Mouse (Mus musculus) cerebellum, adult 2 months (tissue): Measurements from ENCODE around the gene Gga1. TPM values are rescaled to one million over a fixed set of nuclear protein-coding genes. Genes with fewer than 3 reads are reported as not detected.

Source experiments
- DNase-seq, 2 experiments: peaks; one replicate each; pipeline ENCODE4 v3.0.0; 2021
- H3K27ac ChIP-seq: fragments of 200-500 bp; 2 replicates; pipeline ENCODE4 v1.5.1; 2012; ENCODE audit warnings: low read length, control low read depth, inconsistent platforms; ENCODE audit not compliant: insufficient read depth
- H3K27me3 ChIP-seq: fragments of 200-500 bp; 2 replicates; pipeline ENCODE4 v1.6.1; 2012; ENCODE audit warnings: inconsistent platforms, mild to moderate bottlenecking, low read length, moderate library complexity; ENCODE audit not compliant: control insufficient read depth, insufficient read depth
- H3K4me1 ChIP-seq: fragments of 200-500 bp; 2 replicates; pipeline ENCODE4 v1.6.1; 2011; ENCODE audit warnings: low read length; ENCODE audit not compliant: control insufficient read depth, insufficient read depth
- H3K4me3 ChIP-seq: fragments of 200-500 bp; replicated peaks from 2 replicates; pipeline ENCODE3; 2011; ENCODE audit warnings: mild to moderate bottlenecking, low read depth, low read length, control low read depth; ENCODE audit not compliant: insufficient read depth
- CTCF ChIP-seq: fragments of 200-500 bp; IDR thresholded peaks from 2 replicates; pipeline ENCODE4 v1.5.1; 2011; ENCODE audit warnings: low read depth, mild to moderate bottlenecking, control low read depth, low read length, moderate library complexity, borderline replicate concordance; ENCODE audit not compliant: insufficient read depth
- POLR2A ChIP-seq: fragments of 200-500 bp; IDR thresholded peaks from 2 replicates; pipeline ENCODE4 v1.6.1; 2011; ENCODE audit warnings: low read length, control low read depth, borderline replicate concordance; ENCODE audit not compliant: insufficient read depth
- WGBS: fragments of 180-500 bp; shearing (Covaris S2); methylation state at CpG from one replicate; pipeline ENCODE4 v1.1.7; 2018; 5-methylcytosine and 5-hydroxymethylcytosine counted together
- polyA plus RNA-seq: library from polyadenylated mRNA; depleted of rRNA; stranded (reverse); fragments of >200 nt; gene quantifications from 2 replicates; pipeline ENCODE4 v1.2.3, GENCODE M21; 2012

Gene Gga1
- polyA plus RNA-seq, 1 experiment = 80.8 TPM

DNA sequence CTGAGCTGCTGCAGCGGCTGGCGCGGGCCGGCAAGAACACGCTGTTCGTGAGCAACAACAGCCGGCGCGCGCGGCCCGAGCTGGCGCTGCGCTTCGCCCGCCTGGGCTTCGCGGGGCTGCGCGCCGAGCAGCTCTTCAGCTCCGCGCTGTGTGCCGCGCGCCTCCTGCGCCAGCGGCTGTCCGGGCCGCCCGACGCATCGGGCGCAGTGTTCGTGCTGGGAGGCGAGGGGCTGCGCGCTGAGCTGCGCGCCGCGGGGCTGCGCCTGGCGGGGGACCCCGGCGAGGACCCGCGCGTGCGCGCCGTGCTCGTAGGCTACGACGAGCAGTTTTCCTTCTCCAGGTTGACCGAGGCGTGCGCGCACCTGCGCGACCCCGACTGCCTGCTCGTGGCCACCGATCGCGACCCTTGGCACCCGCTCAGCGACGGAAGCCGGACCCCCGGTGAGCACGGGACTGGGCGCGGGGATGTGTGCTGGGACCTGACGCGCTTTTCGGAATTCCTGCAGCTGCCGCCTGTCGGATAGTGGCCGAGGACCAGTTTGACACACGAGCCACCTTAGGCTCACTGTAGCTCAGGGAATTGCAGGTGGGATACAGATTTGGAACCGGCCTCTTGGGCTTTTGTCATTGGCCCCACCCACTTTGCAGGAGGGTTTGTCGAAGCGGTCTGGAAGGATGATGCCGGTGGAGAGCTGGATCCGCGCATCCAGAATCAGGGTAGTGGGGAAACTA is 37.3 kb downstream of the Gga1 start:
- WGBS = under 1% methylated on average over 81 of the region's 87 CpGs
- DNase-seq = peak; percentile 74 to 80

DNA sequence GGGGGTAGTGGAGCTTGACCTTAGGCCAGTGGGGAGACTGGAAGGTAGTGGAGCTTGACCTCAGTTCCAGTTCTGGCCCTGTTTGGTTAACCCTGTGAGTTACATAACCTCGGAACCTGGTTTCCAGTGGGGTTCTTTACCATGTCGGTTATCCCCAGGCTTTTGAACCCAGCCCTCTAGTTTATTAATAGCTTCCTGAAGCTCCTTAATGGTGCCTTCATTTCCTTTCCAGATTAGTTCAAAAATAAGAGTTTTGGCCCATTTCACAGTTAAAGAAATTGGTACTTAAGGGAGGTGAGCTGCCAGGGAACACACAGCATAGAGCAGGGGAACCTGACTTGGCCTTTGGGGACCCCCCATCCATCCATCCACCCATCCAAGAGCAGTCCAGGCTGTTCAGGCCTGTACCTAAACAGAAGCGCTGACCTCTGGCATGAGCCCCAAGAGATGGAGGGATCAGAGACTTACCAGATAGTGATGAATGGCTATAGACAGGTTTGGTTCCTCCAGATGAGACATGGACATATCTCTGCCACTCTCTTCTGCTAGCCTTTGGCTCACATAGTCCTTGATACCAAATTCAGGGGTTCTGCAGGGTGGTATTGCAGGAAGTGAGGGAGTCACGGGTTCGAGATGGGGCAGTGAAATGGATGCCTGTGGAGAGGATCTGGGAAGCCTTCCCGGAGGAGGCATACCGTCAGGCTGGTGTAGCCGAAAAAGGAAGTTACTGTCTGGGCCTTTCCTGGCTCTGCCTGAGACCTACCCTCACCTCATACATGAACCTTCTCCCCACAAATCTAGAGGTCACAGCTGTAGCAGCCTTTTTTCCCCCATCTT is 38.1 kb downstream of the Gga1 start:
- H3K27me3 ChIP-seq = no peaks in the 10 kb centered on the region
- H3K27ac ChIP-seq = peak overlapping the region; percentile 72
- 11% methylated on average over 8 of the region's 8 CpGs for WGBS

More for the DNA sequence above, 37.3 kb downstream of the Gga1 start:
- Histone ChIP-seq H3K27me3 (no peaks in the 10 kb centered on the region), H3K27ac (peak overlapping the region; percentile 72), H3K4me1 (peaks cover 17% of the 10 kb centered on the region), H3K4me3 (peak overlapping the region; percentile 98)
- TF ChIP-seq CTCF = no peak
- TF ChIP-seq POLR2A = no peak

DNA sequence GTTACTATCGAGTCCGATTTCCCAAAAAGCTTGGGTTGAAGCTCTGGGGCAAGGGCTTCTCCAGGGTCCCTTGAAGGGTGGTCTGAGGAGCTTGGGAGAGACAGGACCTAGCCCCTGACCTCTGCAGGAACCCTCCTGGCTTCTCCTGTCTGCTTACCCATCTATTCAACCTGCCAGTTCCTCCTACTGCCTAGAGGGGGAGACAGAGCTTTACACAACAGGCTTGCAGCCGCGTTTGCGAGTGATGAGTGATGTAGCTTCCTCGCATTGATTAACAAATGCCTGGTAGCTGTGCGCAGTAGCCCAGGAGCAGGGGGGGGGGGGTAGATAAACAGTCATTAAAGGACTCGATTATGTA is 38.6 kb downstream of the Gga1 start:
- Histone ChIP-seq H3K4me1 (peaks cover 17% of the 10 kb centered on the region), H3K27ac (peak overlapping the region; percentile 72), H3K4me3 (peak overlapping the region; percentile 98), H3K27me3 (no peaks in the 10 kb centered on the region)
- 7% methylated on average over 8 of the region's 8 CpGs for WGBS
- TF ChIP-seq CTCF (peak; percentile 98), POLR2A (peak; percentile 14; the same call in 1 of the 2 replicates)
- DNase-seq = peak; percentile 81 to 87

More for the DNA sequence above, 38.1 kb downstream of the Gga1 start:
- peak; percentile 42 to 62 for DNase-seq
- H3K4me1 ChIP-seq = peaks cover 17% of the 10 kb centered on the region
- TF ChIP-seq POLR2A = no peak
- no peak for TF ChIP-seq CTCF
- peak overlapping the region; percentile 98 for H3K4me3 ChIP-seq

DNA sequence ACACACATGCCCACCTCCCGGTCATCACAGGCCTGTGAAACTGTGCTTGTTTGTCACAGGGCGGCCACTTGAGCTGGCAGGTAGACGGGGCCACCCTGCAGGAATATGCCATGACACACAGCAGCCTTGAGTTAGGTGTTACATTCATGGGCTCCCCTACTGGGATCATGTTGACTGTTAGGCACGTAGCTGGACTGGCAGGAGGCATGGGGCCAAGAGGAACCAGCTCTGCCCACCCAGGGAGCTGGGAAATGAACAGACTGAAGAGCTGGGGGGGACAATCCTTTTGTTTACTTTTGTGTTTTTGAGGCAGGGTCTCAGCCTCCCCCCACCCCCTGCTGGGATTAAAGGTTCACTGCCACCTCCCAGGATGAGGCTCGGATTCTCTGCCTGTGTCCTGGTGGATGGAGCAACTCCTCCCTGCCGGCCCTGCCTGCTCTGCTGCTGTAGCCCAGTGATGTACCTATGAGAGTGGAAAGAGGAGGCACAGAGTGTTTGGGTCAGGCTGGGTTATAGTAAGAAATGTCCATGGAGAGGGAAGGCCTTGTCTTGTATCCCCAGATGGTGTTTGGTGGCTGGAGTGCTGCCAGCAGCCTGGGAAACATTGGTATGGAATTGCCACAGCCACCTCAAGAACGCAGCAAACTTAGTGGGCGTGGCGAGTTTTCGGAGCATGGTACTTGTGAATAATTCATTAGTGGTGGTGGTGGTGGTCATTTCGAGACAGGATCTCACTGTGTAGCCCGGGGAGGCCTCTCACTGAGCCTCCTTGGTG is 39.2 kb downstream of the Gga1 start:
- Histone ChIP-seq H3K4me3 (peak overlapping the region; percentile 98), H3K4me1 (peaks cover 17% of the 10 kb centered on the region), H3K27ac (peak overlapping the region; percentile 37), H3K27me3 (no peaks in the 10 kb centered on the region)
- DNase-seq = peak; percentile 64 to 70
- WGBS = 12% methylated on average over 12 of the region's 12 CpGs
- TF ChIP-seq POLR2A = no peak
- no peak for TF ChIP-seq CTCF

DNA sequence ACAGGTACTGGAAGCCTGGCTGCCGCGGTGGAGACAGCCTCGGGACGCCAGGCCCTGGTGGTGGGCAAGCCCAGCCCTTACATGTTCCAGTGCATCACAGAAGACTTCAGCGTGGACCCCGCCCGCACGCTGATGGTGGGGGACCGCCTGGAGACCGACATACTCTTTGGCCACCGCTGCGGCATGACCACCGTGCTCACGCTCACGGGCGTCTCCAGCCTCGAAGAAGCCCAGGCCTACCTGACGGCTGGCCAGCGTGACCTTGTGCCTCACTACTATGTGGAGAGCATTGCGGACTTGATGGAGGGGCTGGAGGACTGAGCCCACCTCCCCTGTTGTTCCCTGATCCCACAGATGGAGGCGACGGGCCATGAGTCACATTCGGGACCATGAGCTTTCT is 41.1 kb downstream of the Gga1 start:
- Histone ChIP-seq H3K27me3 (no peaks in the 10 kb centered on the region), H3K27ac (no peak overlapping the region), H3K4me1 (peaks cover 17% of the 10 kb centered on the region), H3K4me3 (no peak overlapping the region)
- no peak for DNase-seq
- TF ChIP-seq POLR2A = no peak
- no peak for TF ChIP-seq CTCF
- WGBS = 84% methylated on average over 23 of the region's 23 CpGs

DNA sequence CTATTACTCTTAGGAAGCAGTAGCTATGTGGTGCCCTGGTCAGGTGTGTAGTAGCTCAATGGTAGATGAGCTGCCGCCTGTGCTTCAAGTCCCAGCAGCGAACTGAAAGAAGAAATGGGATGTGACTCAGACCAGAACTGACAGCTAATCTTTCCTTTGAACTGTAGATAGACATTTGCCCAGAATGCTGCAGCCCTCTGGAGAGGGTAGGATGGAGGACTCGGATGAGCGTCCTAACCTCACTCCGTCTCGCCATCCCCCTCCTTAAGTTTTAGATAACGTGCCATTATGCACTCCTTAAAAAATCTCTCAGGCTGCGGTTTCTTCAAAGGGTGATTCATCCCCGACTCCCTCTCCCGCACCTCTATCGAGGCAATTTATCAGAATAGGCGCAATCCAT is 42.9 kb downstream of the Gga1 start:
- no peak for DNase-seq
- WGBS = 86% methylated on average over 12 of the region's 12 CpGs
- TF ChIP-seq CTCF = no peak
- no peak for TF ChIP-seq POLR2A
- H3K27me3 ChIP-seq = no peaks in the 10 kb centered on the region
- peaks cover 17% of the 10 kb centered on the region for H3K4me1 ChIP-seq
- H3K4me3 ChIP-seq = no peak overlapping the region
- no peak overlapping the region for H3K27ac ChIP-seq

DNA sequence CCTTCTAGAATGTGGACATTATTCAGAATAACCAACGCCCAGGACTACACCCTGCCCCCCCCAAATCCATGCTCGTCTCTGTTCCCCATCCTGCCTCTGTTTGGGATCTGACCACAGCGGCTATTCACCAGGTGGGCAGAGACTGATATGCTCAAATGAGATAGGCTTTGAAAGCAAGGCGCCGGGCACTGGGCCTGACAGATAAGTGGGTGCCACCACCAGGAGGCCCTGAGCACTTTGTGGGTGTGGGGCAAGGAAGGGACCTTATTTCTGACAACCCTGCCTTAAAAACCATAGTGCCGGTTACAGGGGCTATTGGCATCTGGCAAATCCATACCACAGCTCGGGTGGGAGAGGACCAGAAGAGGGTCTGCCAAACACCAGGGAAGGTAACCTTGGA is 45.7 kb downstream of the Gga1 start:
- no peaks in the 10 kb centered on the region for H3K27me3 ChIP-seq

More for the DNA sequence above, 45.7 kb downstream of the Gga1 start:
- WGBS = 92% methylated on average over 7 of the region's 7 CpGs
- no peak for TF ChIP-seq CTCF
- no peak for TF ChIP-seq POLR2A
- Histone ChIP-seq H3K4me3 (no peak overlapping the region), H3K27ac (no peak overlapping the region), H3K4me1 (peaks cover 30% of the 10 kb centered on the region)
- DNase-seq = no peak
